Mouse (Mus musculus) myocyte (in vitro differentiated cells): ENCODE data around the gene Efna2. TPM values are rescaled to one million over a fixed set of nuclear protein-coding genes. Genes with fewer than 3 reads are reported as not detected.

Source experiments
- H3K27me3 ChIP-seq: one replicate; pipeline ENCODE4 v1.6.1; 2011; ENCODE audit not compliant: control insufficient read depth, insufficient read depth, insufficient read length
- H3K36me3 ChIP-seq: one replicate; pipeline ENCODE4 v1.6.1; 2011; ENCODE audit not compliant: control insufficient read depth, insufficient read depth
- H3K4me2 ChIP-seq: one replicate; pipeline ENCODE4 v1.6.1; 2011; ENCODE audit warnings: low read depth, control low read depth
- H3K4me3 ChIP-seq: one replicate; pipeline ENCODE4 v1.5.1; 2011; ENCODE audit warnings: mild to moderate bottlenecking, control low read depth, moderate library complexity
- H3K79me2 ChIP-seq: one replicate; pipeline ENCODE4 v1.6.1; 2011; ENCODE audit not compliant: control insufficient read depth, insufficient read depth
- H3ac ChIP-seq: one replicate; pipeline ENCODE4 v1.6.1; 2011; ENCODE audit not compliant: control insufficient read depth, insufficient read length
- CEBPB ChIP-seq: IDR thresholded peaks from 2 replicates; pipeline ENCODE4 v1.6.1; 2011; ENCODE audit warnings: mild to moderate bottlenecking, moderate library complexity; ENCODE audit not compliant: poor library complexity, insufficient read depth, severe bottlenecking
- E2F4 ChIP-seq: IDR thresholded peaks from one replicate; pipeline ENCODE4 v1.6.1; 2011; ENCODE audit warnings: mild to moderate bottlenecking, control low read depth, moderate library complexity; ENCODE audit not compliant: insufficient read depth
- MAX ChIP-seq: IDR thresholded peaks from one replicate; pipeline ENCODE4 v1.6.1; 2011; ENCODE audit warnings: low read depth, mild to moderate bottlenecking, control low read depth
- MYOD1 ChIP-seq, 3 experiments: IDR thresholded peaks; one replicate each; pipeline ENCODE4 v1.6.1; 2011; ENCODE audit warnings: control low read depth in 2 of 3, low read depth in 2 of 3, mild to moderate bottlenecking in 2 of 3, moderate library complexity in 1 of 3; ENCODE audit not compliant: insufficient read length in 2 of 3, control insufficient read depth in 1 of 3
- MYOG ChIP-seq, 3 experiments: IDR thresholded peaks; one replicate each; pipeline ENCODE4 v1.6.1; 2011; ENCODE audit warnings: control low read depth in 2 of 3, low read depth in 2 of 3, mild to moderate bottlenecking in 2 of 3; ENCODE audit not compliant: insufficient read length in 2 of 3, control insufficient read depth in 1 of 3, insufficient read depth in 1 of 3
- POLR2A ChIP-seq: IDR thresholded peaks from one replicate; pipeline ENCODE4 v1.6.1; 2011; ENCODE audit warnings: low read depth, mild to moderate bottlenecking, control low read depth, moderate library complexity; ENCODE audit not compliant: insufficient read length
- POLR2AphosphoS2 ChIP-seq: IDR thresholded peaks from one replicate; pipeline ENCODE4 v1.6.1; 2011; ENCODE audit warnings: low read depth, control low read depth; ENCODE audit not compliant: insufficient read length
- REST ChIP-seq: IDR thresholded peaks from one replicate; pipeline ENCODE4 v1.6.1; 2011; ENCODE audit warnings: mild to moderate bottlenecking, control low read depth, moderate library complexity; ENCODE audit not compliant: insufficient read depth, insufficient read length
- SRF ChIP-seq: IDR thresholded peaks from one replicate; pipeline ENCODE4 v1.6.1; 2011; ENCODE audit warnings: low read depth; ENCODE audit not compliant: control insufficient read depth, insufficient read length
- TCF12 ChIP-seq: IDR thresholded peaks from one replicate; pipeline ENCODE4 v1.6.1; 2011; ENCODE audit warnings: mild to moderate bottlenecking, control low read depth; ENCODE audit not compliant: poor library complexity, insufficient read depth, severe bottlenecking
- TCF3 ChIP-seq: IDR thresholded peaks from one replicate; pipeline ENCODE4 v1.6.1; 2011; ENCODE audit warnings: low read depth, control low read depth; ENCODE audit not compliant: insufficient read length
- USF1 ChIP-seq: IDR thresholded peaks from one replicate; pipeline ENCODE4 v1.6.1; 2011; ENCODE audit warnings: low read depth, mild to moderate bottlenecking, control low read depth, moderate library complexity
- polyA plus RNA-seq: library from polyadenylated mRNA; unstranded; fragments of >200 nt; fragmentation: generic; extraction: Trizol; gene quantifications from one replicate; pipeline ENCODE4 v1.2.1, GENCODE M21; 2012; ENCODE audit warnings: missing spikeins

Efna2 gene
- polyA plus RNA-seq, 1 experiment = 3.6 TPM

- peak overlapping the region; percentile 97 for H3K4me2 ChIP-seq
- peak overlapping the region; percentile 20 for H3K4me3 ChIP-seq
- H3K79me2 ChIP-seq = peaks cover 6% of the 10 kb centered on the region
- H3K27me3 ChIP-seq = no peaks in the 10 kb centered on the region
- H3ac ChIP-seq = no peak overlapping the region
- peaks cover 27% of the 10 kb centered on the region for H3K36me3 ChIP-seq
- TF ChIP-seq E2F4 (no peak), POLR2A (peak; percentile 62), MYOG (IDR thresholded peaks at IDR 0.05; ENCODE audit: control insufficient read depth in 1 of 3, insufficient read depth in 1 of 3, insufficient read length in 2 of 3, low read depth in 2 of 3) (peak in 2 of 3 experiments; percentile 34 to 46), POLR2AphosphoS2 (peak; percentile 48), SRF (peak; percentile 87), USF1 (no peak), MYOD1 (IDR thresholded peaks at IDR 0.05; ENCODE audit: control insufficient read depth in 1 of 3, insufficient read length in 2 of 3, low read depth in 2 of 3) (peak in 2 of 3 experiments; percentile 41 to 86), REST (no peak), TCF3 (peak; percentile 20), TCF12 (no peak), CEBPB (no peak), MAX (no peak)
These were observed 19.5 kb upstream of the Efna2 start for GRCm38 (mm10) chr10:80159561-80160454.

GRCm38 (mm10) chr10:80160455-80161371 lies 18.6 kb upstream of the Efna2 start:
- Histone ChIP-seq H3K4me2 (peak overlapping the region; percentile 88), H3ac (no peak overlapping the region), H3K27me3 (no peaks in the 10 kb centered on the region), H3K79me2 (no peaks in the 10 kb centered on the region), H3K4me3 (peak overlapping the region; percentile 20), H3K36me3 (peaks cover 19% of the 10 kb centered on the region)
- TF ChIP-seq POLR2A (peak; percentile 65), TCF12 (peak; percentile 15), USF1 (no peak), REST (no peak), MYOG (IDR thresholded peaks at IDR 0.05; ENCODE audit: control insufficient read depth in 1 of 3, insufficient read depth in 1 of 3, insufficient read length in 2 of 3, low read depth in 2 of 3) (peak in 2 of 3 experiments; percentile 21 to 73), SRF (peak; percentile 18), E2F4 (no peak), POLR2AphosphoS2 (peak; percentile 76), MYOD1 (IDR thresholded peaks at IDR 0.05; ENCODE audit: control insufficient read depth in 1 of 3, insufficient read length in 2 of 3, low read depth in 2 of 3) (peak in 2 of 3 experiments; percentile 27 to 62), TCF3 (peak; percentile 31), CEBPB (no peak), MAX (no peak)

- Histone ChIP-seq H3K36me3 (peaks cover 9% of the 10 kb centered on the region), H3K4me2 (peak overlapping the region; percentile 100), H3K4me3 (peak overlapping the region; percentile 20), H3K27me3 (no peaks in the 10 kb centered on the region), H3ac (no peak overlapping the region), H3K79me2 (no peaks in the 10 kb centered on the region)
- no peak for TF ChIP-seq POLR2AphosphoS2
- TF ChIP-seq SRF = peak; percentile 85
- TF ChIP-seq TCF3 = peak; percentile 75
- peak; percentile 49 for TF ChIP-seq POLR2A
- peak; percentile 89 for TF ChIP-seq TCF12
- no peak for TF ChIP-seq MAX
- TF ChIP-seq CEBPB = peak; percentile 94
- no peak for TF ChIP-seq REST
- no peak for TF ChIP-seq USF1
- peak; percentile 51 to 97 (median 92) for TF ChIP-seq MYOD1 (IDR thresholded peaks at IDR 0.05; ENCODE audit: control insufficient read depth in 1 of 3, insufficient read length in 2 of 3, low read depth in 2 of 3)
- peak; percentile 98 to 99 (median 98) for TF ChIP-seq MYOG (IDR thresholded peaks at IDR 0.05; ENCODE audit: control insufficient read depth in 1 of 3, insufficient read depth in 1 of 3, insufficient read length in 2 of 3, low read depth in 2 of 3)
These were observed 17.6 kb upstream of the Efna2 start for GRCm38 (mm10) chr10:80161522-80162242.

- Histone ChIP-seq H3ac (no peak overlapping the region), H3K27me3 (no peaks in the 10 kb centered on the region), H3K4me2 (peak overlapping the region; percentile 100), H3K36me3 (peaks cover 4% of the 10 kb centered on the region), H3K4me3 (peak overlapping the region; percentile 20), H3K79me2 (no peaks in the 10 kb centered on the region)
- no peak for TF ChIP-seq MYOD1 (IDR thresholded peaks at IDR 0.05; ENCODE audit: control insufficient read depth in 1 of 3, insufficient read length in 2 of 3, low read depth in 2 of 3)
These were observed 17.1 kb upstream of the Efna2 start for GRCm38 (mm10) chr10:80162243-80162608.
